Mouse (Mus musculus): Measurements from ENCODE around the gene Stx12.
A peak's percentile ranks its signal among the peaks of the same experiment; 100 is the strongest.

Stx12 gene

DNA sequence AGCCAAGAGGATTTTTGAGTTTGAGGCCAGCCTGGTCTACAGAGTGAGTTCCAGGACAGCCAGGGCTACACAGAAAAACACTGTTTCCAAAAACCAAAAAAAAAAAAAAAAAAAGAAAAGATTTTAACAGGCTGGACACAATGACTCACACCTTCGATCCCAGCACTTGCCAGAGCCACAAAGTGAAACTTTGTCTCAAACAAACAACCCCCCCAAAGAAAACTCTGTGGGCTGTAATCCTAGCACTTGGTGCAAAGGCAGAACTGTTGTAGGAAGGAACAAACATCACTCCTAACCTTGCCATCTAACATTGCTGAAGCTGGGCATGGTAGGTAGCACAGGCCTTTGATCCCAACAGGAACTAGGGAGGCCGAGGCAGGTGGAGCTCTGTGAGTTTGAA, 19.5 kb downstream of the Stx12 start:
- no peak for DNase-seq (ENCODE audit: low spot score in 2 of 2)

DNA sequence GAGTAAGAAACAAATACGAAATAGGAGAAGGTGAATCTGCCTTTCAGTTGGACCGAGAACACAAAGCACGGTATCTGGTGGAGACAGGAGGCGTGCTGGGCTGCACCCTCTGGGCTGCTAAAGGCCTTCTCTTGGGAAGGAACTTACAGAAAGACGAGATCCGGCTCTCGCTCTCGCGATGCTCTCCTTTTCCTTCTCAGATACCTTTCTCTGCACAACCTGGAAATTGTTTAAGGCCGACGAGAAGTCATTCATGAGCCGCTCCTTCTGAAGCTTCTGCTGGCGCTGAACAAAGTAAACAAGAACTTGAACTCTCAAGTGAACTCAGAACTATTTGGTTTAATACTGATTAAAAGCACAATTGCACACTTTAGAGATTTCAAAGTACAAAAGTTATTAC, 21.3 kb downstream of the Stx12 start:
- DNase-seq (ENCODE audit: low spot score in 2 of 2) = no peak

DNA sequence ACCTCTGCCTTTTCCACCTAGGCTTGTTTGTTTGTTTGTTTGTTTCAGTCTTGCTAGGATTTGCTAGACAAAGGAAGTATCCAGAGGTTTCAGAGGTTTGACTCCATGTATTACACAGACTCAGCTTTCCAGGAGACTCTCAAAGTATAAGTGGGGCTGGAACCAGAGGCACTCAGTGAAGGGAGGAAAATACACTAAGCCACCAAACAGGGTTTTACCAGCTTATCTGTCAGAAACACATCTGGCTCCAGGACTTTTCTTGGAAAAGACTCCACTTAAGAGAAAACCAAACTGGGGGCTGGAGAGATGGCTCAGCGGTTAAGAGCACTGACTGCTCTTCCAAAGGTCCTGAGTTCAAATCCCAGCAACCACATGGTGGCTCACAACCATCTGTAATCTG, 23.4 kb downstream of the Stx12 start:
- DNase-seq (ENCODE audit: low spot score in 2 of 2) = no peak

DNA sequence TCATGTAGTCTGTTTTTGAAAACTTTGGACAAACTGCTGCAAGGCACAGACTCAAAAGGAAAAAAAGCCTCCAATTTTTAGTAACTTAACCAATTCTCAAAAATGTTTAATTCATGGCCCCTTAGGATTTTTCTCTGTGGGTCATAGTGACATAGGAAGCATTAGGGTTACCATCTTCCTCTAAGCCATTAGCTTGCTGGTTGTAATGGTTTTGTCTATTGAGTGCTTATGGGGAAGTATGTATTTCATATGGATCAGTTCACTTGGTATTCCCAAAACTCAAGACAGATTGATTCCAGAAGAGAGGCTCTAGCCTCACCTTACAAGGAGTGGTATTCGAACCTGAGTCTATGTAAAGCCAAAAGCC, 40.6 kb downstream of the Stx12 start:
- DNase-seq (ENCODE audit: low spot score in 2 of 2) = no peak

DNA sequence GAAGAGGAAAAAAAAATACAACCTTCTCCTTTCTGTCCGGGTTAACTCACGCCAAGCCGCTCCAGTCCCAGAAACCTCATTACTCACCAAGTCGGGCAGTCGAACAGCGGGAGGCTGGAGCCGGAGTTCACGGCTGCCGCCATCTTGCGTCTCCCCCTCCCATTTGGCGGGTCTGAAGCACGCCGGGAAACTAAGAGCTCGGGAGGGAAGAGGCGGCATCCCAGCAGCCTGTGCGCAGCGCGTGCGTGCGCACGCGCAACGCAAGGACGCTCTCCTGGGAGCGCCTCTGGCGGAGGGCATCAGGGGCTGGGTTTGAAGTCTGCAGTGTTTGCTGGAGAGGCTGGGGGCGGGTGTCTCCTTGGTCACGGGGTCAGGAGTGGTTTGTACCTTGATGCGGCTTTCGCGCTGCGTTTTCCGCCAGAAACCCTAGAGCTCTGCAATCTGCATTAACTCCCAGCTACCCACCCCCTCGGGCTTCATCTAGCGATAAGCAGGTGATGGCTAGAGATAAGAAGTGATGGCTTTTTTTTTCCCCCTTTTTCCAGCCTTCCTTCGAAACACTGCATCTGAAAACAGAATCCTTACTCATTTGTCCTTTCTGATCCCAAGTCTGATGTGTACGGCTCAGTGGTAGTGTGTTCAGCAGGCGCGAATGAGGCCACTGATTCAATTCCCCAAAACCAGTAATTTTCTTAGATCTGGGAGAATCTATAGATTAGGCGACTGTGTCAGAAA, 41.2 kb downstream of the Stx12 start, which contains the start of gene Ppp1r8:
Gene Ppp1r8, minus strand, starts transcription at position 200 of the 735 bp plus-strand sequence.
- DNase-seq (ENCODE audit: low spot score in 2 of 2) = peak; percentile 91

GRCm38 (mm10) chr4:132842281-132842906, 41.9 kb downstream of the Stx12 start:
- DNase-seq (ENCODE audit: low spot score in 2 of 2) = peak; percentile 27 to 29

GRCm38 (mm10) chr4:132841493-132841892, 42.8 kb downstream of the Stx12 start:
- DNase-seq (ENCODE audit: low spot score in 2 of 2) = no peak

GRCm38 (mm10) chr4:132823614-132824366, 60.5 kb downstream of the Stx12 start:
- peak; percentile 63 to 72 for DNase-seq (ENCODE audit: low spot score in 2 of 2)

DNA sequence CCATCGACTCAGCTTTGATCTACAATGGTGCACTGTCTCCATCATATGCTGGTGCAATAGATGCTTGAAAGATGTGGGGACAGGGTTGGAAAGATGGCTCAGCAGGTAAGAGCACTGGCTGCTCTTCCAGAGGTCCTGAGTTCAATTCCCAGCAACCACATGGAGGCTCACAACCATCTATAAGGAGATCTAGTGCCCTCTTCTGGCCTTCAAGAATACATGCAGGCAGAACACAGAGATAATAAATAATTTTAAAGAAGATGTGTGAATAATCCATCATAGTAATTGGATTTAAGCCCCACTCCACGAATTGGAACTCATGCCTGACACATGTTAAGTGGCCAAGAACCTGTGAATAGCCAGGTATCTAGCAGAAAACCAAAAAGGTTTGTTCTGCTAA, 65.9 kb downstream of the Stx12 start:
- DNase-seq (ENCODE audit: low spot score in 2 of 2) = no peak

- DNase-seq (ENCODE audit: low spot score in 2 of 2) = no peak
Measured at GRCm38 (mm10) chr4:132816855-132817254, 67.5 kb downstream of the Stx12 start.

- DNase-seq (ENCODE audit: low spot score in 2 of 2) = no peak
Measured at GRCm38 (mm10) chr4:132816404-132816803, 67.9 kb downstream of the Stx12 start.

- DNase-seq (ENCODE audit: low spot score in 2 of 2) = peak; percentile 73 to 83
Measured at GRCm38 (mm10) chr4:132809621-132810020, 74.7 kb downstream of the Stx12 start.

DNA sequence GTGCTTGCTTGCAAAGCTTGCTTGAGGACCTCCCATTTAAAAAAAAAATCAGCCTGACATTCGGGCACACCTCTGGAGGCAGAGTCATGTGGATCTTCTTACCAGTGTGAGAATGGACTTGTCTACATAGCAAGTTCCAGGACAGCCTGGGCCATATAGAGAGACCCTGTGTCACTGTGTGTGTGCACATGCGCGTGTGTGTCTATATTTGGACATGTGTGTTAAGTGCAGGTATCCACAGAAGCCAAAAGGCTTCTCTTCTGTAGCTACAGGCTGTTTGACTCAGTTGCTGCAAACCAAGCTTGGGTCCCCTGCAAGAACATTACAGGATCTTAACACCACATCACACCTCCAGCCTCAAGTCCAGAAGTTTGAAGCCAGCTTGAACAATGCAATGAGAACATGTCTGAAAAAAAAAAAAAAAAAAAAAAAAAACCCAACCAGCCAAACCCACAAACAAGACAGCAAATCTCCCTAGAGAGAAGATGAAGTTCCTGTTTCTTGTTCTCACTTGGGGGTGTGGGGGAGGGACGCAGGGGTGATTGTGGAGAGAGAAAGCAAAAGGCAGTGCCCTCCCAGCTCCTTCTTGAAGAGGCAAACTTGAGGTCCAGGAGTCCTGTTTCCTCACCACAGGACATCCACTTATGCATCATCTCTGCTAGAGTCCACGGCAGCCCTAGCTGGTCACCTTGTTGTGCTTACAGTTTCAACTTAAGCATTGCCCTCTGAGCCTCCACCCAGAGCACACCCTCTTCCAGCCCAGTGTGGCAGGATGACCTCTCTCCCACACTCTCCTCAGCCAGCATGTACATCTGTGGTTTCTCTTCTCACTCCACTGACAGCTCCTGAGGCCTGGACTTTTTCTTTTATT, 76.3 kb downstream of the Stx12 start:
- DNase-seq (ENCODE audit: low spot score in 2 of 2) = no peak

DNA sequence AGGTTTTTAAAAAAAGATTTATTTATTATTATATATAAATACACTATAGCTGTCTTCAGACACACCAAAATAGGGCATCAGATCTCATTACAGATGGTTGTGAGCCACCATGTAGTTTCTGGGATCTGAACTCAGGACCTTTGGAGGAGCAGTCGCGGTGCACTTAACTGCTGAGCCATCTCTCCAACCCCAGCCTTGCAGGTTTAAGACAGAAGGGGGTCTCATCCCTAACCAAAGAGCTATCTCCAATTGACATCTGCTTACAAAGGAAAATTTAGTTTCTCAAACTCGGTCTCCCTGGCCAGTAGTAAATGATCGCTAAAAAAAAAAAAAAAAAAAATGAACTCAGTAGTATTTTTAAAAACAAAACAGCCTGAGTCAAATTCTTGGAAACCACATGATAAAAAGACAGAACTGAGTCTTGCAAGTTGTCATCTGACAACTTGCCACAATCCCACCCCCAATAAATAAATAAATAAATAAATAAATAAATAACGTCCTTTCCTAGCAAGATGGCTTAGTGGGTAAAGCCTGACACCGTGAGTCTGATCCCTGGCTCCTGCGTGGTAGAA, 77.6 kb downstream of the Stx12 start:
- no peak for DNase-seq (ENCODE audit: low spot score in 2 of 2)

DNA sequence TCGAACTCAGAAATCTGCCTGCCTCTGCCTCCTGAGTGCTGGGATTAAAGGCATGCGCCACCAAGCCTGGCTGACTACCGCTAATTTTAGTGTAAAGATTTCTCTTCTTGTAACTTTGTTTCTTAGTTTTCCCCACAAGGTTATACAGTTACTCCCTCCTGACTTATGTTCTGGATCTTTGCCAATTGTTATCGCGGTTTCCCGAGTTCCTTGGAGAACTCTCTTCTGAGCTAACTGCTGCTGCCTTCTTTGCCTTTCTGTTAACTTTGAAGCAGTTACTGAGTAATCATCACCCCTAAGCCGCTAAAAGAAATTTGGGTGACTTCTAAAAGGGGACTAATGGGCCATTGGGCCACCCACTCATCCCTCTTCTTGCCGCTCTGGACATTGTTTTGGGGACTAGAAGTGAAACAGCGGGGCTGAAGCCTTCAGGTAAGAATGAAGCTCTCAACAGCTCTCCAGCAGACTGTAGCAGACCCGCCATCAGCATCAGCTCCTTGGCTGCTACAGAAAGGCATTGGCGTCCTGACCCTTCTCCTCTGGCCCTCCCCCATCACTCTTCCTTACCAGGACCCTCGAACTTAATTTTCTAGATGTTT, 78.6 kb downstream of the Stx12 start:
- no peak for DNase-seq (ENCODE audit: low spot score in 2 of 2)

DNA sequence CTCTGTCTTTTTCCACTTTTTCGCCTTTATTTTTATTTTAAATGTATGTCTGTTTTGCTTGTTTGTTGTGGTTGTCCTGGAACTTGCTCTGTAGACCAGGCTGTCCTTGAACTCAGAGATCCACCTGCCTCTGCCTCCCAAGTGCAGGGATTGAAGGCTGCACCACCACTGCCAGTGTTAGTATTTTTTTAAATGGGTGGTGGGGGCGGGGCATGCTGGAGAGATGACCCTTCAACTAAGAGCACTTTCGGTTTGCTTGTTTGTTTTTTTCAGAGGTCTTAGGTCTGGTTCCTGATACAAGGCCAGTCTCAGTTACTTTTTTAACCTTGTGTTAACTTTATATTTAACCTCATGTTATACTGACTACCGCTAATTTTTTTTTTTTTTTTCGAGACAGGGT, 79.2 kb downstream of the Stx12 start:
- no peak for DNase-seq (ENCODE audit: low spot score in 2 of 2)

GRCm38 (mm10) chr4:132804331-132804730, 80.0 kb downstream of the Stx12 start:
- no peak for DNase-seq (ENCODE audit: low spot score in 2 of 2)

GRCm38 (mm10) chr4:132803876-132804275, 80.4 kb downstream of the Stx12 start:
- DNase-seq (ENCODE audit: low spot score in 2 of 2) = no peak
